Mouse (Mus musculus) intestine, embryonic 15.5 days (tissue): ENCODE data around the gene Foxn3. TPM values are rescaled to one million over a fixed set of nuclear protein-coding genes. Genes with fewer than 3 reads are reported as not detected.

Experiments used
- ATAC-seq: fragments of 200-750 bp; cut with Nextera tagmentation; 2 replicates; pipeline ENCODE4 v1.8.0; 2017; ENCODE audit warnings: moderate TSS enrichment, moderate library complexity
- H3K27ac ChIP-seq: fragments of 300-500 bp; sonication (generic); 2 replicates; pipeline ENCODE4 v1.5.1; 2015; ENCODE audit warnings: mild to moderate bottlenecking, inconsistent platforms
- H3K27me3 ChIP-seq: fragments of 300-500 bp; sonication (generic); replicated peaks from 2 replicates; pipeline ENCODE4 v1.6.1; 2015; ENCODE audit warnings: inconsistent platforms
- H3K36me3 ChIP-seq: fragments of 300-500 bp; sonication (generic); 2 replicates; pipeline ENCODE4 v1.6.1; 2015; ENCODE audit warnings: inconsistent platforms
- H3K4me1 ChIP-seq: fragments of 300-500 bp; sonication (generic); replicated peaks from 2 replicates; pipeline ENCODE4 v1.6.1; 2015; ENCODE audit warnings: inconsistent platforms
- H3K4me2 ChIP-seq: fragments of 300-500 bp; sonication (generic); replicated peaks from 2 replicates; pipeline ENCODE4 v1.6.1; 2015; ENCODE audit warnings: mild to moderate bottlenecking, inconsistent platforms
- H3K4me3 ChIP-seq: fragments of 300-500 bp; sonication (generic); replicated peaks from 2 replicates; pipeline ENCODE4 v1.5.1; 2015; ENCODE audit warnings: inconsistent platforms
- H3K9ac ChIP-seq: fragments of 300-500 bp; sonication (generic); 2 replicates; pipeline ENCODE4 v1.6.1; 2015; ENCODE audit warnings: inconsistent platforms
- H3K9me3 ChIP-seq: fragments of 300-500 bp; sonication (generic); 2 replicates; pipeline ENCODE4 v1.6.1; 2016; ENCODE audit warnings: inconsistent platforms
- WGBS: fragments of 180-500 bp; shearing (Covaris S2); methylation state at CpG from one replicate; pipeline ENCODE4 v1.1.7; 2015; 5-methylcytosine and 5-hydroxymethylcytosine counted together
- polyA plus RNA-seq: library from polyadenylated mRNA; unstranded; fragments of >200 nt; fragmentation: Nextera tagmentation; extraction: Ambion mirVana; gene quantifications from 2 replicates; pipeline ENCODE4 v1.2.1, GENCODE M21; 2015

Foxn3 gene
- polyA plus RNA-seq, 1 experiment from 2014 or later: 57.3 TPM

DNA sequence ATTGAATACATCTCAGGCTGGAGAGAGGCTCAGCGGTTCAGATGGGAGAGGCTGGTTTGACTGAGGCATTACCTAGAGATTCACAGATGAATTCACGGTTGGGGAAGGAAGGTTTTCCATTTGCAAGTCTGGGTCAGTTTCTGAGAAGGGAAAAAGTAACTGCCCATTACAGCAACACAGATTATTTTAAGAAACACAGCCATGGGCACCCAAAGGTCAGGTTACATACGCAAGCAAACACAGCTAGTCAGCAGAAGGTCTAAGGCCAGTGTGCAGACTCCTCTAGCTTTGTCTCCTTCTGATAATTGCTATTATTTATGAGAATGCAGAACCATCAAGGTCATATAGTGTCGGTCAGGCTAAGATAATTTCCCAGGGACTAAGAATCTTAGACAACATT is 284.0 kb downstream of the Foxn3 start:
- Histone ChIP-seq H3K36me3 (no peaks in the 10 kb centered on the region), H3K27ac (no peak overlapping the region), H3K9ac (no peak overlapping the region), H3K4me1 (peaks cover 3% of the 10 kb centered on the region), H3K4me3 (no peak overlapping the region), H3K4me2 (no peak overlapping the region), H3K9me3 (no peaks in the 10 kb centered on the region), H3K27me3 (no peaks in the 10 kb centered on the region)
- WGBS: 87% methylated on average over 4 of the region's 4 CpGs
- no peak for ATAC-seq

DNA sequence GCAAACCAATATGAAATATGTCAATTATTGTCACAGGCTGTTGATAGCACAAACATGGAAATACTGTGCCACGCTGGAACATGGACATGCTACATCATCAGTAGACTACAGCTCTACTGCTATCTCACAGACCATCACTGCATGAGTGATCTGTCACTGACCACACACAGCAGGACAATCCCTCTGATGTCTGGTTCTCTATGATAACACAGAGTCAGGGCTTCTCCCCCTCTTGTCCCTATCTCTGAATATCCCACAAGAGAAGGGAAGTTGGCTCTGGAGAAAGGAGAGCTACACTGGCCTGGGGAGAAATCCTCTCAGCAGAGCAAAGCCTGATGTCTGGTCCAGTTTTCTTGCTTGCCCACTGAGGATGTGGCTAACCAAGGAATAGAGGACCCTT is 288.8 kb downstream of the Foxn3 start:
- Histone ChIP-seq H3K4me1 (peaks cover 5% of the 10 kb centered on the region; the same call in 1 of the 2 replicates), H3K27me3 (no peaks in the 10 kb centered on the region), H3K9ac (no peak overlapping the region), H3K9me3 (no peaks in the 10 kb centered on the region), H3K4me3 (no peak overlapping the region), H3K36me3 (no peaks in the 10 kb centered on the region), H3K4me2 (no peak overlapping the region), H3K27ac (no peak overlapping the region)
- 82% methylated on average over 1 of the region's 1 CpGs for WGBS
- no peak for ATAC-seq

DNA sequence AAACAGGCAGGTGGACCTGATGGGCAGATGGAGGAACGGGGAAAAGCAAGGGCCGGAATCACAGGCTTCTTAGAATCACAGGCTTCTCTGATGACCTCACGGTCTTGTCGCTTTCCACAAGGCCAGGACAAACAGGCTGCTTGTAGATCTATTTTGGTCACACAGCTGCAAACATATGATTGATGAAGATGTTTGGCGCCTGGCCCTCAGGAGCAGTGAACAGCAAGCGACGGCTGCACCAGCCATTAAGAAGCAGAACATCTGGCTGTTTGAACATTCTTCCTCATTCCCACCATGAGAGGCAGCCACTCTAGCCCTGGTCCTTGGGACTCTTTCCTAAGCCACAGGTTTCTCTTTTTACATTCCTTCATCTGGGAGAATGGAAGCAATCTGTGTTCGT is 294.0 kb downstream of the Foxn3 start:
- Histone ChIP-seq H3K9ac (no peak overlapping the region), H3K4me3 (no peak overlapping the region), H3K9me3 (no peaks in the 10 kb centered on the region), H3K27me3 (no peaks in the 10 kb centered on the region), H3K4me2 (no peak overlapping the region), H3K27ac (no peak overlapping the region), H3K36me3 (no peaks in the 10 kb centered on the region), H3K4me1 (peaks cover 6% of the 10 kb centered on the region; the same call in 1 of the 2 replicates)
- WGBS: 62% methylated on average over 8 of the region's 8 CpGs
- ATAC-seq: peak; percentile 51; the same call in 1 of the 2 replicates

DNA sequence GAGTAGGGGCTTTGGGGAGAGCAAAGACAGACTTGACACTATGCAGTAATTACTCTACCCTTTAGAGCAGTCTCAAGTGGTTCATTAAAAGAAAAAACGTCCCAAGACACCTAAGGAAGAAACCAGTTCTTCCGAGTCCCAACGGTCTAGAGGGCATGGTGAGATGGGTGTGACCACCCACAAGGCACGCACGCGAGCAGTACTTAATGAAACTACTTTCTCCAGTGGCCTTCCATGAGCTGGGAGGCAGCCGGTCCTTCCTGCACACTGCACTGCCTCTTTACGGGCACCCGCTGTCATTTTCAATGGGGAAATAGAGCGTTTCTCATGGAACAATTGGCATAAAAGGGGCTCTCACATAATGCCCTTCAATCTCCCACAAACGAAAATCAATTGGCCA is 294.4 kb downstream of the Foxn3 start:
- no peak overlapping the region for H3K9ac ChIP-seq
- H3K27ac ChIP-seq: no peak overlapping the region
- H3K36me3 ChIP-seq: no peaks in the 10 kb centered on the region
- H3K9me3 ChIP-seq: no peaks in the 10 kb centered on the region
- H3K4me1 ChIP-seq: peaks cover 6% of the 10 kb centered on the region; the same call in 1 of the 2 replicates
- H3K4me2 ChIP-seq: no peak overlapping the region
- no peaks in the 10 kb centered on the region for H3K27me3 ChIP-seq
- 82% methylated on average over 11 of the region's 11 CpGs for WGBS
- ATAC-seq: no peak; the same call in 1 of the 2 replicates
- no peak overlapping the region for H3K4me3 ChIP-seq

DNA sequence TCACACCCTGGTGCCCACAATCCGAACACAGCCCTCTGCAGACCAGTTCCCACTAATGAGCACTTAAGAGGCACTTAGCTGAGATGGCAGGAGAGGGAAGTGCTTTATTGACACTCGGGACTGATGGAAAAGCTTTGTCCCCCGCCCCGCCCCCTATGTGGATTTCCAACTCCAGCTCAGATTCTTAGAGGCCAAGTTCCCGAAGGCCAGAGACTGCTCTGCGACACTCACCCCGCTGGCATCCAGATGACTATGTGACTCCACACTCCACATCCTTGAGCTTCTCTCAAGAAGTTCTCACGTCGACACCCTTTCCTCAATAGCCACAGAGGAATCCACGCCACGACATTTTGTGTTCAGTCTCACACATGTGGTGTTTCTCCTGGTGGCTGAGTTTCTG is 295.6 kb downstream of the Foxn3 start:
- no peaks in the 10 kb centered on the region for H3K9me3 ChIP-seq
- H3K36me3 ChIP-seq: no peaks in the 10 kb centered on the region
- H3K27ac ChIP-seq: no peak overlapping the region
- peaks cover 6% of the 10 kb centered on the region; the same call in 1 of the 2 replicates for H3K4me1 ChIP-seq
- H3K27me3 ChIP-seq: no peaks in the 10 kb centered on the region
- H3K9ac ChIP-seq: no peak overlapping the region
- no peak overlapping the region for H3K4me3 ChIP-seq
- no peak for ATAC-seq
- H3K4me2 ChIP-seq: no peak overlapping the region
- 78% methylated on average over 11 of the region's 11 CpGs for WGBS

DNA sequence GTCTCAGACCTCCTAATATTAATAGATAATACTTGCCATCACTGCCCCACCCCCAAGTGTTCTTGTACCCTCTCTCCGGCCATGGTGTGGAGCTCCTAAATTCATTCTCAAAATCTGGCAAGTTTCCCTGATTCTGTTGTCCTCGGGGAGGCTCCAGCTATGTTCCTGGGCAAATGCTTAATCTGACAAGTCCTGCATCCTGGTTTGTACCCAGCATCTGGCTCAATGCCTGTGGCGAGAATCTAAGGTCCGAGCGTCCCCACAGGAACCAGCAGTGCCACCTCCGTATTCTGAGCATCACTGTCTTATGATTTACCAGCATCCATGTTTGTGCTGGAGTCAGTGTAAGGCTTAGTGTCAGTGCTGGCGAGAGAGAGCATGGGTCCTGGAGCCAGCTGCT is 296.9 kb downstream of the Foxn3 start:
- no peaks in the 10 kb centered on the region for H3K27me3 ChIP-seq
- no peak overlapping the region for H3K9ac ChIP-seq
- H3K9me3 ChIP-seq: no peaks in the 10 kb centered on the region
- H3K27ac ChIP-seq: no peak overlapping the region
- no peak overlapping the region for H3K4me3 ChIP-seq
- ATAC-seq: no peak
- no peak overlapping the region for H3K4me2 ChIP-seq
- no peaks in the 10 kb centered on the region for H3K36me3 ChIP-seq
- H3K4me1 ChIP-seq: peaks cover 4% of the 10 kb centered on the region; the same call in 1 of the 2 replicates
- 84% methylated on average over 7 of the region's 7 CpGs for WGBS

DNA sequence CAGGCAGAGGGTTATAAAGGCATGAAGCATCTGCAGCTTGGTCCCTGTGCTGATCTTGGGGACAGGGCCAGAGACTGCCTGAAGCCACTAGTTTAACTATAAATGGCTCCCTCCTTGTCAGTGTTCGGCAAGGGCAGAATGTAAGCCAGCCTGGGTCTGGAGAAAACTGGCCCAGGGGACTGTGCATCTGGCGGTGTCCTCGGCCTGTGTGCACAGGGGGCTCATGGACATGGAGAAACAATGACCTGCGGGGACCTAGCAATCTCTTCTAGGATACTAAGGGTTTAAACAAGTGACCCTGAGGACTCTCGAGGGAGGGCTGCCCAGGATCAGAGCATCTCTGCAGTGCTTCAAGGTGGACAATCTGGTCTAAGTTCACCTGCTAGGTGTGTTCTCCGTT is 297.6 kb downstream of the Foxn3 start:
- 90% methylated on average over 6 of the region's 6 CpGs for WGBS
- H3K9me3 ChIP-seq: no peaks in the 10 kb centered on the region

DNA sequence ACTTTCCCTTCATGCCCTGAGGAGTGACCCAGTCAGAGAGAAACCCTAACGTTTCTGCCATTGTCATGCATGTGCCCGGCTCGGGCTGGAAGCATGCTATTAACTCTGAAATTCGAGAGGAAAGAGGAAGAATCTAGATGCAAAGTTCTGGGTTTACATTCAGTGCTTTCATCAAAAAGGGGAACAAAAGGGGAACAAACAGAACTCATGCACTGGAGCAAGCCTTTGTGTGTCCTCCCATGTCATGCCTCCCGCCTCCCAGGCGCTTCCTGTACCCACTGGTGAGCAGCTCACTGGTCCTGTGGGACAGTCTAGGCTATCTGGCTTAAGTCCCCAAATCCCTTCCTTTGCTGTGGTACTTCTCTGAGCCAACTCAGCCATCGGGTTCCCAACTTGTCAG is 299.0 kb downstream of the Foxn3 start:
- WGBS: 79% methylated on average over 7 of the region's 7 CpGs
- no peak overlapping the region for H3K4me2 ChIP-seq
- no peaks in the 10 kb centered on the region for H3K27me3 ChIP-seq
- H3K9ac ChIP-seq: no peak overlapping the region
- H3K36me3 ChIP-seq: no peaks in the 10 kb centered on the region
- H3K9me3 ChIP-seq: no peaks in the 10 kb centered on the region
- no peak overlapping the region for H3K27ac ChIP-seq
- H3K4me1 ChIP-seq: peaks cover 5% of the 10 kb centered on the region; the same call in 1 of the 2 replicates
- no peak overlapping the region for H3K4me3 ChIP-seq
- ATAC-seq: no peak

More for the DNA sequence above, 297.6 kb downstream of the Foxn3 start:
- Histone ChIP-seq H3K4me3 (no peak overlapping the region), H3K27ac (no peak overlapping the region), H3K4me1 (peaks cover 6% of the 10 kb centered on the region), H3K27me3 (no peaks in the 10 kb centered on the region), H3K4me2 (no peak overlapping the region), H3K9ac (no peak overlapping the region), H3K36me3 (no peaks in the 10 kb centered on the region)
- ATAC-seq: no peak

DNA sequence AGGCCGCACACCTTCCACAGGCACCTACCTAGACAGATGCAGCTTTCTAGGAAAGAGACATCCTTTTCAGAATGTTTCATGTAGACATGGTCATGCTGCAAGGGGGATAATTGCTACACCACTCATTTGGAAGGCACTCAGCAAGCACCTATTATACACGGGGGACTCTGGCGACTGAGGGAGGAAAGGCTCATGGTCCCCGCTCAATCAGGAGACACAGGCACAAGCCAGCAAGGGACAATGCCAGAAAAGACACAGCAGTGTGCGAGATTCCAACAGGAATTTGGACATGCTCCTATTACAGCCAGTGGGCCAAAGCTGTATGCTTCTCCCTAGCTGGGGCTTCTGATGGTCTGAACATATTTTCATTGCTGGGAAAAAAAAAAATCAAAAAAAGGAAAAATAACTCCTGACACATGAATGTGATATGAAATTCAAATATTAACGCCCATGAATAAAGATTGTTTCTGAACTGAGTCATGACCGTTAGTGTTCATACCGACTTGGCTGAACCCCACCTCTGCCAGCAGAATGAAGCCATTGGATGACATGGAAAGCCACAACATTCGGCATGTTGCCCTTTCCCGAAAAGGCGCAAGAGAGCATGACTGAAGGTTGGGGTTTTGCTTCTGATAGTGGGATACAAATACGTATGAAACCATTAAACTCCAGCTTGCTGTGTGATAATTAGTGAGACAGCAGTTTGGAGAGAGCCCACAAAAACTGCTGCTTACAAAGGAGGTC is 299.6 kb downstream of the Foxn3 start:
- no peak overlapping the region for H3K27ac ChIP-seq
- H3K36me3 ChIP-seq: no peaks in the 10 kb centered on the region
- no peaks in the 10 kb centered on the region for H3K9me3 ChIP-seq
- no peak overlapping the region for H3K4me2 ChIP-seq
- no peak overlapping the region for H3K9ac ChIP-seq
- peaks cover 7% of the 10 kb centered on the region; the same call in 1 of the 2 replicates for H3K4me1 ChIP-seq
- WGBS: 94% methylated on average over 12 of the region's 12 CpGs
- no peaks in the 10 kb centered on the region for H3K27me3 ChIP-seq
- no peak overlapping the region for H3K4me3 ChIP-seq
- ATAC-seq: no peak

DNA sequence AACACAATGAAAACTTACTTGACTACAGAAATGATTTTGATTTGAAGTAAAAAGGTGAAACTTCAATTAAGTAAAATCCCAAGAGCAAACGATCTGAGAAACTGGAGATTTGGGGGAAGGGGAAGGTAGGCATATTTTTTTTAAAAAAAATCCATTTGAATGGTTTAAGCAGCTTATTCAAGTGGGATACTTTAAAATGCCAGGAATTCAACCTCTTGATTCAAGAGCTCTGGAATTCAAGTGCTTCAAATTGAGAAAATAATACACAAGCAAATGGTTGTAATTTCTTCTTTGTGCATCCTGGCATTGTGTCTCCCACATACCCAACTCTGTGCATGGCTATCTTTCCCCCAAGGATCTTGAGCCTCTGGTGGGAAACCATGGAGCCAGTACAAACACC is 300.5 kb downstream of the Foxn3 start:
- no peak overlapping the region for H3K27ac ChIP-seq
- H3K4me2 ChIP-seq: no peak overlapping the region
- no peaks in the 10 kb centered on the region for H3K36me3 ChIP-seq
- H3K9me3 ChIP-seq: no peaks in the 10 kb centered on the region
- no peak overlapping the region for H3K4me3 ChIP-seq
- no peak for ATAC-seq
- H3K27me3 ChIP-seq: no peaks in the 10 kb centered on the region
- WGBS: 85% methylated on average over 1 of the region's 1 CpGs
- peaks cover 10% of the 10 kb centered on the region; the same call in 1 of the 2 replicates for H3K4me1 ChIP-seq
- H3K9ac ChIP-seq: no peak overlapping the region

DNA sequence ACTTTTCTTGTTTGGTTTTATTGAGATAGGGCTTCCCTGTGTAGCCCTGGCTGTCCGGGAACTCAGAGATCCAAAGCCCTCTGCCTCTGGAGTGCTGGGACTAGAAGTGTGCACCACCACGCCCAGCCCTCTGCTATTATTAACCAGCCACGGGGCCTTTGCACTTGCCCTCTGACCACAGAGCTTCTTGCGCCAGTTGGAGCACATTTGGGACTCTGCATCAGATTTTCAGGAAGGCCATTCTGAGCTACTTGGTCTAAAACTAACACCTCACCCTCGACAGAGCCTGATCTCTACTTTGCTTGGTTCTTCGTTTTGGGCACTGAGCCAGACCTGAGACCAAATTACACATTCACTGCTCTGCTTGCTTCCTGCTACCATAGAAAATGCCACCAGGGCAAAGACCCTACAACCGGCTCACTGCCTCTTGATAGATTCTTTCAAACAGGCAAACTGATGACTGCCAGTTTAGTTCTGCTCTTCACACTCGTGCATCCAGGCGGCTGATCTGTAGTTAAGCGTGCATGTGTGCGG is 301.2 kb downstream of the Foxn3 start:
- WGBS: 87% methylated on average over 11 of the region's 11 CpGs

DNA sequence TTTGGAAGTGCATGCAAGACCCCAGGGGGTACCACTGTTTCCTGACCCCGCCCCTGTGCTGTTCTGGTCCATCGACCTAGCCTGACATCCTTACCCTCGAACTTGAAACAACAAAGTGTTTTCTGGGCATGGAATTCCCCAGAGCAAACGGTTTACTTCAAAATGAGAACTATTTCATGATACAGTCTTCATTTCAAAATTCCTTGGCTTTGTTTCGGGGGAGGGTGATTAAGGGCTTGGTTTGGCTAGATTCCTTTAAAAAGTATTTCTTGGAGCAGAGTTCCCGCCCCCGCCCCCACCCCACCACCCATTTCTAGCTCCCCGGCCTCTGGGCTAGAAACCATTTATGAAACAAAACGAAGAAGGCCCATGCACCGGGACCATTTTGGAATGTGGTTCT is 303.2 kb downstream of the Foxn3 start:
- 73% methylated on average over 10 of the region's 10 CpGs for WGBS
- H3K4me1 ChIP-seq: peaks cover 10% of the 10 kb centered on the region; the same call in 1 of the 2 replicates
- no peak overlapping the region for H3K27ac ChIP-seq

More for the DNA sequence above, 301.2 kb downstream of the Foxn3 start:
- Histone ChIP-seq H3K4me1 (peaks cover 10% of the 10 kb centered on the region; the same call in 1 of the 2 replicates), H3K4me3 (no peak overlapping the region), H3K9me3 (no peaks in the 10 kb centered on the region), H3K27me3 (no peaks in the 10 kb centered on the region), H3K36me3 (no peaks in the 10 kb centered on the region), H3K9ac (no peak overlapping the region), H3K4me2 (no peak overlapping the region), H3K27ac (no peak overlapping the region)
- no peak for ATAC-seq

DNA sequence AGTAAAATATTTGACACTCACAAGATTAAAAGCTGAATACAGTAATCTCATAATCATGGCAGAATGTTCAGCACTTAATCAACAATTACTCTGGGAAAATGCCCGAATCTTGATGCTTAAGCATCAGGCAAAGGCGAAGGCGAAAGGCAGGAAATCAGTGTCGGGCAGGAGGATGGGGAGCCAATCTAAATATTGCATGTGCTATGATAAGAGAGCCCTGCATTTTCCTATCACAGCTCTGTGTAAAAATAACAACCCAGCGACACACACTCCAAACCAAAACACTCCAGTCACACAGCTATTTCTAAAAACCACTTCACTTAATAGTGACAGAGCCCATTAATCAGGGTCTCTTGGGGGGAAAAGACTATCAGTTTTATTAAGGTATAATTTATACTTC is 305.8 kb downstream of the Foxn3 start:
- H3K4me2 ChIP-seq: no peak overlapping the region
- 50% methylated on average over 5 of the region's 5 CpGs for WGBS
- H3K4me1 ChIP-seq: peaks cover 10% of the 10 kb centered on the region; the same call in 1 of the 2 replicates
- no peak overlapping the region for H3K4me3 ChIP-seq
- no peaks in the 10 kb centered on the region for H3K27me3 ChIP-seq
- no peaks in the 10 kb centered on the region for H3K9me3 ChIP-seq
- ATAC-seq: no peak
- H3K27ac ChIP-seq: no peak overlapping the region
- no peaks in the 10 kb centered on the region for H3K36me3 ChIP-seq
- H3K9ac ChIP-seq: no peak overlapping the region

More for the DNA sequence above, 303.2 kb downstream of the Foxn3 start:
- H3K4me3 ChIP-seq: no peak overlapping the region
- H3K4me2 ChIP-seq: no peak overlapping the region
- H3K27me3 ChIP-seq: no peaks in the 10 kb centered on the region
- H3K9me3 ChIP-seq: no peaks in the 10 kb centered on the region
- ATAC-seq: no peak; the same call in 1 of the 2 replicates
- no peaks in the 10 kb centered on the region for H3K36me3 ChIP-seq
- no peak overlapping the region for H3K9ac ChIP-seq
